In the genomic region with DNA sequence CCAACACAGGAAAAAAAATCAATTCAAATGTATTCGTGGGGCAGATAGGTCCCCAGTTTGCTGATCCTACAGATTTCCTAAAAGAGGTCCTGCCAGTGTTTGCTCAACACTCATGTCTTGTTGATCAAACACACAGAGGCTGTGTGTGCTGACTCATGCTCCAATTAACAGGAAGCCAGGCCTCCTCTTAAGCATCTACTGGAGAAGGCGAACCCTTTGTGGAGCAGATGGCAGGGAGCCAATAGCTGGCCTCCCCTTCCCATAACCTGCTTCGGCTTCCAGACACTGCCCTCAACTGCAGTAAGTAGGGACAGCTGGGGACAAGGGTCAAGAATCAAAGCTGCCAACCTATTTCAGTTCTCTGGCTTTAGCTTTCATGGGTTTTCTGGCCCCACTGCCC, we compare ENCODE assay signal across 8 mouse cellular contexts. TPM values are rescaled to one million over a fixed set of nuclear protein-coding genes. Genes with fewer than 3 reads are reported as not detected.
A peak's percentile ranks its signal among the peaks of the same experiment; 100 is the strongest.
DNase-seq lines count a peak whose midpoint lies in the region; ATAC-seq and TF ChIP-seq lines count a peak whose summit lies in the region.

No protein-coding gene starts in this region.

- H3K9me3 ChIP-seq in heart, embryonic 11.5 days (replicated peaks; ENCODE audit: control insufficient read depth, low read length) = peaks cover 6% of the 10 kb centered on the region; the same call in 1 of the 2 replicates
- H3K9me3 ChIP-seq in midbrain, embryonic 14.5 days (ENCODE audit: control insufficient read depth, low read length) = no peaks in the 10 kb centered on the region

- DNase-seq in layer of hippocampus, adult 11-12 months (ENCODE audit: low spot score) = peak; percentile 28
- no peak for DNase-seq in layer of hippocampus, adult 18-20 months (ENCODE audit: low spot score in 2 of 2)
- peak; percentile 64 for DNase-seq in kidney, postnatal 10 days
- peak; percentile 65 for DNase-seq in midbrain, embryonic 14.5 days

- 0 out of 2 replicates have a peak, but pooled peaks have one; percentile 16 for ATAC-seq in heart, embryonic 11.5 days (replicated peaks; ENCODE audit: insufficient number of reproducible peaks, low FRiP score, low TSS enrichment)
- ATAC-seq in midbrain, embryonic 14.5 days (ENCODE audit: low FRiP score, low TSS enrichment) = no peak
- no peak for ATAC-seq in megakaryocyte, adult 5-6 weeks (ENCODE audit: poor library complexity, severe bottlenecking)
- no peak for ATAC-seq in frontal cortex, adult (ENCODE audit: low TSS enrichment)

- 34% methylated on average over 3 of the region's 3 CpGs for WGBS in heart, embryonic 11.5 days (ENCODE audit: insufficient replicate concordance)
- WGBS in midbrain, embryonic 14.5 days = 43% methylated on average over 3 of the region's 3 CpGs

- no peak for TF ChIP-seq POLR2A in bone marrow macrophage, adult 2 months (IDR thresholded peaks at IDR 0.05; ENCODE audit: borderline replicate concordance, low read depth, low read length)

- peaks cover 37% of the 10 kb centered on the region for H3K4me1 ChIP-seq in bone marrow macrophage, adult 2 months (ENCODE audit: control insufficient read depth, insufficient read depth, low read length)
- H3K4me1 ChIP-seq in heart, embryonic 11.5 days (ENCODE audit: control insufficient read depth, insufficient read depth, low read length) = peaks cover 21% of the 10 kb centered on the region
- H3K4me1 ChIP-seq in midbrain, embryonic 14.5 days (ENCODE audit: control insufficient read depth, insufficient read depth, low read length) = 0 out of 2 replicates have a peak, but pooled peaks cover 3% of the 10 kb centered on the region

- H3K27me3 ChIP-seq in heart, embryonic 11.5 days (ENCODE audit: control insufficient read depth, insufficient read depth, low read length) = peaks cover 3% of the 10 kb centered on the region; the same call in 1 of the 2 replicates
- H3K27me3 ChIP-seq in midbrain, embryonic 14.5 days (ENCODE audit: control insufficient read depth, insufficient read depth, low read length) = no peaks in the 10 kb centered on the region

- no peak overlapping the region for H3K4me2 ChIP-seq in heart, embryonic 11.5 days
- H3K4me2 ChIP-seq in midbrain, embryonic 14.5 days (ENCODE audit: low read length) = no peak overlapping the region

- H3K36me3 ChIP-seq in heart, embryonic 11.5 days (ENCODE audit: control insufficient read depth, insufficient read depth, low read length) = peaks cover 6% of the 10 kb centered on the region
- no peaks in the 10 kb centered on the region for H3K36me3 ChIP-seq in midbrain, embryonic 14.5 days (ENCODE audit: control insufficient read depth, insufficient read depth, low read length)

- H3K27ac ChIP-seq in bone marrow macrophage, adult 2 months (ENCODE audit: insufficient read depth, low read depth, low read length) = peak overlapping the region; percentile 81
- peak overlapping the region; percentile 18; the same call in 1 of the 2 replicates for H3K27ac ChIP-seq in heart, embryonic 11.5 days (ENCODE audit: low read depth, low read length)
- no peak overlapping the region for H3K27ac ChIP-seq in midbrain, embryonic 14.5 days (replicated peaks; ENCODE audit: low read depth, low read length)

- no peak overlapping the region for H3K4me3 ChIP-seq in bone marrow macrophage, adult 2 months (ENCODE audit: insufficient read depth, low read length)
- no peak overlapping the region for H3K4me3 ChIP-seq in heart, embryonic 11.5 days (ENCODE audit: low read depth, low read length)
- no peak overlapping the region for H3K4me3 ChIP-seq in midbrain, embryonic 14.5 days (replicated peaks; ENCODE audit: low read depth, low read length)

- TF ChIP-seq CTCF in bone marrow macrophage, adult 2 months (IDR thresholded peaks at IDR 0.05; ENCODE audit: low read depth, low read length) = no peak

- H3K9ac ChIP-seq in heart, embryonic 11.5 days (ENCODE audit: low read depth, low read length) = no peak overlapping the region
- H3K9ac ChIP-seq in midbrain, embryonic 14.5 days (replicated peaks; ENCODE audit: low read length) = no peak overlapping the region

RNA-seq across cellular contexts. Expression of gene Antxr1, which starts 58.1 kb away (rescaled TPM):
- 10 to 100 TPM in 1 of 2 experiments, 1 to 10 TPM in 1; 8.7 to 10.2 TPM for total RNA-seq in layer of hippocampus, adult 18-20 months (2021)
- polyA plus RNA-seq in bone marrow macrophage, adult 2 months (2012; ENCODE audit: insufficient read depth, insufficient read length, missing spikeins) = 0.63 and 1.5 TPM in 2 replicates
- polyA plus RNA-seq in heart, embryonic 11.5 days (2014; fragmentation: Nextera tagmentation; extraction: Ambion mirVana) = 3.9 and 4.5 TPM in 2 replicates
- 2.7 and 3.6 TPM in 2 replicates for polyA plus RNA-seq in midbrain, embryonic 14.5 days (2014; fragmentation: Nextera tagmentation; extraction: Ambion mirVana)
- 0.56 and 0.64 TPM in 2 replicates for total RNA-seq in megakaryocyte, adult 5-6 weeks (2015)
- total RNA-seq in megakaryocyte, adult 5-6 weeks (2017) = 0.07 and 0.33 TPM in 2 replicates

Comparison
In these comparisons a context has a peak if more than half of its experiments do, and no peak if none do; other contexts are left out.
1. DNase-seq: peak in layer of hippocampus, adult 11-12 months (single experiment), kidney, postnatal 10 days (single experiment) and midbrain, embryonic 14.5 days (single experiment); none in layer of hippocampus, adult 18-20 months (0 of 2).